Comparison of ENCODE assay signal across 20 mouse cellular contexts in the genomic region with DNA sequence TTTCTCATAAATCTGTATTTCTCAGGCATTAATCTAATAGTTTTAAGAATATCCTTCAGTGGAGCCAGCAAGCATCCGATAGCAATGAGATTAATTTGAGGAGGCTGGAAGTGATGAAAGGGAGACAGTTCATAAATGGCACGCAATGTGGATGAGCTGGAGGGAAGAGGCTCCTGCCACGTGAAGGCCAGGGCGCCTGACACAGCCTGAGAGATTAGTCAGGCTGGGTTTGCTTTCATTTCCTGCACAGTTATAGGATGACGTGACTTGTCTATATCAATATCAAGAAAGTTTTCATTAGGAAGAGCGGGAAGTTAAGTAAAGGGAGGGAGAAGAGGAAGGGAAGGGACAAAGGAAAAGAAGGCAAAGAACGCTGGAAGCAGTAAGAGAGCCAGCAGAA.
DNase-seq lines count a peak whose midpoint lies in the region; ATAC-seq and TF ChIP-seq lines count a peak whose summit lies in the region.
"Had no signal": no experiment of that assay in that cellular context is flagged by ENCODE, and none has a peak within 500 bp of the region (broad histone marks: within the 10 kb centered on the region; RNA-seq: fewer than 3 reads in every experiment).

No protein-coding gene starts in this region.

- H3K79me2 ChIP-seq in liver, adult 2 months (ENCODE audit: control insufficient read depth, insufficient read depth, low read length): peaks cover 14% of the 10 kb centered on the region

- H3K4me1 ChIP-seq in hindbrain, embryonic 15.5 days (replicated peaks): peaks cover 12% of the 10 kb centered on the region
- H3K4me1 ChIP-seq in hindbrain, embryonic 14.5 days (replicated peaks; ENCODE audit: control insufficient read depth, insufficient read depth, low read length): peaks cover 5% of the 10 kb centered on the region
- H3K4me1 ChIP-seq in liver, adult 2 months (ENCODE audit: control insufficient read depth, insufficient read depth, low read length): peaks cover 17% of the 10 kb centered on the region
- H3K4me1 ChIP-seq: embryonic facial prominence, embryonic 13.5 days; forebrain, embryonic 12.5 days had no signal

- no peak overlapping the region for H3K27ac ChIP-seq in hindbrain, embryonic 15.5 days (replicated peaks)
- H3K27ac ChIP-seq in hindbrain, embryonic 14.5 days: no peak overlapping the region
- H3K27ac ChIP-seq in liver, adult 2 months (replicated peaks; ENCODE audit: insufficient read depth, low read depth, low read length): 0 out of 2 replicates have a peak overlapping the region, but pooled peaks have one; percentile 8
- H3K27ac ChIP-seq: embryonic facial prominence, embryonic 13.5 days; forebrain, embryonic 12.5 days; heart, embryonic 10.5 days; hindbrain, embryonic 13.5 days had no signal

- H3K4me2 ChIP-seq in hindbrain, embryonic 15.5 days: no peak overlapping the region
- no peak overlapping the region for H3K4me2 ChIP-seq in hindbrain, embryonic 14.5 days (replicated peaks)
- H3K4me2 ChIP-seq: embryonic facial prominence, embryonic 13.5 days; forebrain, embryonic 12.5 days; hindbrain, embryonic 13.5 days had no signal

- no peak for DNase-seq in hindbrain, embryonic 14.5 days (ENCODE audit: low spot score)
- DNase-seq in liver, adult 2 months (ENCODE audit: extremely low read depth, low read depth, low spot score): no peak
- no peak for DNase-seq in liver
- peak; percentile 52 for DNase-seq in adrenal gland, postnatal 14 days
- peak; percentile 19 for DNase-seq in adrenal gland, postnatal 25 days
- no peak for DNase-seq in right cerebral cortex, postnatal 14 days
- DNase-seq: cerebellum, adult 8-10 months; cerebellum, postnatal 14 days; gastrocnemius, postnatal 10 days; heart, adult 18-20 months; heart, postnatal 10 days; heart, postnatal 4 days had no signal

- no peak for TF ChIP-seq CTCF in liver, adult 2 months (IDR thresholded peaks at IDR 0.05; ENCODE audit: low read depth, low read length)

- TF ChIP-seq POLR2A in liver, adult 2 months (IDR thresholded peaks at IDR 0.05; ENCODE audit: extremely low read depth, insufficient read depth, low read length): no peak

- no peak overlapping the region for H3K9ac ChIP-seq in hindbrain, embryonic 15.5 days
- no peak overlapping the region for H3K9ac ChIP-seq in hindbrain, embryonic 14.5 days
- no peak overlapping the region for H3K9ac ChIP-seq in liver, adult 2 months (ENCODE audit: low read depth, low read length)
- H3K9ac ChIP-seq: embryonic facial prominence, embryonic 13.5 days; forebrain, embryonic 12.5 days; hindbrain, embryonic 13.5 days had no signal

- H3K36me3 ChIP-seq in hindbrain, embryonic 15.5 days: no peaks in the 10 kb centered on the region
- H3K36me3 ChIP-seq in hindbrain, embryonic 14.5 days (replicated peaks; ENCODE audit: control insufficient read depth, insufficient read depth): no peaks in the 10 kb centered on the region
- no peaks in the 10 kb centered on the region for H3K36me3 ChIP-seq in liver, adult 2 months (ENCODE audit: control insufficient read depth, insufficient read depth, low read length)
- H3K36me3 ChIP-seq: embryonic facial prominence, embryonic 13.5 days; forebrain, embryonic 12.5 days; heart, embryonic 10.5 days; hindbrain, embryonic 13.5 days had no signal

- H3K27me3 ChIP-seq in hindbrain, embryonic 15.5 days: no peaks in the 10 kb centered on the region
- H3K27me3 ChIP-seq in hindbrain, embryonic 14.5 days (ENCODE audit: control insufficient read depth, insufficient read depth, low read length): no peaks in the 10 kb centered on the region
- H3K27me3 ChIP-seq in liver, adult 2 months (ENCODE audit: control insufficient read depth, insufficient read depth, low read length): no peaks in the 10 kb centered on the region
- H3K27me3 ChIP-seq: embryonic facial prominence, embryonic 13.5 days; forebrain, embryonic 12.5 days; hindbrain, embryonic 13.5 days had no signal

- ATAC-seq in hindbrain, embryonic 15.5 days (ENCODE audit: low FRiP score, low read depth): 0 out of 2 replicates have a peak, but pooled peaks have one; percentile 32
- no peak for ATAC-seq in hindbrain, embryonic 14.5 days (ENCODE audit: low FRiP score)
- ATAC-seq: forebrain, embryonic 16.5 days; inflammation-experienced regulatory T-cells, adult 6 months; intestine, postnatal 0 days had no signal

- no peak overlapping the region for H3K4me3 ChIP-seq in hindbrain, embryonic 15.5 days
- no peak overlapping the region for H3K4me3 ChIP-seq in hindbrain, embryonic 14.5 days (replicated peaks; ENCODE audit: low read length)
- no peak overlapping the region for H3K4me3 ChIP-seq in liver, adult 2 months (ENCODE audit: insufficient read depth, low read depth, low read length)
- H3K4me3 ChIP-seq: embryonic facial prominence, embryonic 13.5 days; forebrain, embryonic 12.5 days; heart, embryonic 10.5 days; hindbrain, embryonic 13.5 days had no signal

- 76% methylated on average over 7 of the region's 7 CpGs for WGBS in hindbrain, embryonic 15.5 days
- WGBS in hindbrain, embryonic 14.5 days: 71% methylated on average over 7 of the region's 7 CpGs
- 59% methylated on average over 7 of the region's 7 CpGs for WGBS in liver, adult 2 months

- no peaks in the 10 kb centered on the region for H3K9me3 ChIP-seq in hindbrain, embryonic 15.5 days
- H3K9me3 ChIP-seq in hindbrain, embryonic 14.5 days (ENCODE audit: control insufficient read depth, low read length): no peaks in the 10 kb centered on the region
- H3K9me3 ChIP-seq: embryonic facial prominence, embryonic 13.5 days; forebrain, embryonic 12.5 days; heart, embryonic 10.5 days; hindbrain, embryonic 13.5 days had no signal

Comparison
In these comparisons a context has a peak if more than half of its experiments do, and no peak if none do; other contexts are left out.
1. DNase-seq: peak in adrenal gland, postnatal 14 days (single experiment) and adrenal gland, postnatal 25 days (single experiment); none in hindbrain, embryonic 14.5 days (single experiment), liver, adult 2 months (single experiment), liver (single experiment) and right cerebral cortex, postnatal 14 days (single experiment).